In genomic region chr7:109470700-109471099, GRCm38 (mm10) we compare ENCODE assay signal across 25 mouse cellular contexts. TPM values are rescaled to one million over a fixed set of nuclear protein-coding genes. Genes with fewer than 3 reads are reported as not detected.
"Had no signal": no experiment of that assay in that cellular context is flagged by ENCODE, and none has a peak within 500 bp of the region (broad histone marks: within the 10 kb centered on the region; RNA-seq: fewer than 3 reads in every experiment).

No protein-coding gene starts in this region.

- DNase-seq: kidney, postnatal 25 days; layer of hippocampus, adult 9-11 months; liver, embryonic 13.5 days; lung, adult 2 months; lung, postnatal 14 days; right cerebral cortex, adult 18-20 months; right cerebral cortex, postnatal 14 days; right cerebral cortex, postnatal 4 days; thymus, adult 2 months; thymus, postnatal 14 days; thymus, postnatal 4 days had no signal

- H3K4me1 ChIP-seq: liver, embryonic 13.5 days; neural tube, embryonic 12.5 days had no signal

- H3K9ac ChIP-seq: liver, embryonic 13.5 days; midbrain, embryonic 12.5 days; midbrain, embryonic 15.5 days; neural tube, embryonic 12.5 days; neural tube, embryonic 15.5 days had no signal

- H3K36me3 ChIP-seq: liver, embryonic 13.5 days; midbrain, embryonic 12.5 days; midbrain, embryonic 15.5 days; neural tube, embryonic 12.5 days; neural tube, embryonic 15.5 days had no signal

- H3K27me3 ChIP-seq: liver, embryonic 13.5 days; midbrain, embryonic 12.5 days; midbrain, embryonic 15.5 days; neural tube, embryonic 12.5 days; neural tube, embryonic 15.5 days had no signal

- H3K4me2 ChIP-seq: liver, embryonic 13.5 days; midbrain, embryonic 12.5 days; midbrain, embryonic 15.5 days; neural tube, embryonic 12.5 days; neural tube, embryonic 15.5 days had no signal

- H3K9me3 ChIP-seq: liver, embryonic 13.5 days; midbrain, embryonic 12.5 days; midbrain, embryonic 15.5 days; neural tube, embryonic 12.5 days; neural tube, embryonic 15.5 days had no signal

- H3K27ac ChIP-seq: kidney, postnatal 0 days; layer of hippocampus, adult 2 months; liver, embryonic 13.5 days; macrophage; midbrain, embryonic 12.5 days; midbrain, embryonic 15.5 days; neural tube, embryonic 12.5 days; neural tube, embryonic 15.5 days; stomach, postnatal 0 days had no signal

- ATAC-seq: midbrain, embryonic 15.5 days had no signal

- H3K4me3 ChIP-seq: layer of hippocampus, adult 2 months; liver, embryonic 13.5 days; midbrain, embryonic 12.5 days; midbrain, embryonic 15.5 days; neural tube, embryonic 12.5 days; neural tube, embryonic 15.5 days had no signal

RNA-seq across cellular contexts. Expression of gene Stk33, which starts 31.8 kb away (rescaled TPM):
- total RNA-seq: liver, adult 2 months; megakaryocyte, adult 5-6 weeks had no signal
- polyA plus RNA-seq: large intestine, adult 2 months; liver, adult 2 months; liver, embryonic 13.5 days; liver, embryonic 16.5 days; macrophage had no signal

RNA-seq across cellular contexts. Expression of gene Trim66, which starts 37.2 kb away (rescaled TPM):
- total RNA-seq: megakaryocyte, adult 5-6 weeks had no signal
- polyA plus RNA-seq: kidney, embryonic 14.5 days; limb, embryonic 11.5 days had no signal
